Mouse (Mus musculus) heart, embryonic 14.5 days (tissue): ENCODE measurements at regions not wholly inside any gene's neighbourhood (a gene's known extent, or its start where the extent isn't known, plus 50 kb on each side); places are given as distances from the start of the nearest gene placed in this dataset.

Source experiments
- ATAC-seq: fragments of 200-750 bp; cut with Nextera tagmentation; 2 replicates; pipeline ENCODE4 v1.8.0; 2017; ENCODE audit warnings: low read depth, moderate TSS enrichment; ENCODE audit not compliant: insufficient number of reproducible peaks, insufficient read depth, low FRiP score
- H3K27ac ChIP-seq, 2 experiments: fragments of 200-500 bp in 1 of 2; fragments of 300-500 bp in 1 of 2; sonication (generic) in 1 of 2; replicated peaks in 1 of 2; 2 replicates each; pipeline ENCODE4 v1.5.1; 2012 to 2014; ENCODE audit warnings: low read depth in 2 of 2, low read length in 2 of 2, control low read depth in 1 of 2, mild to moderate bottlenecking in 1 of 2, mixed read lengths in 1 of 2; ENCODE audit not compliant: control insufficient read depth in 1 of 2, insufficient read depth in 1 of 2
- H3K27me3 ChIP-seq: fragments of 300-500 bp; sonication (generic); 2 replicates; pipeline ENCODE4 v1.6.1; 2014; ENCODE audit warnings: mild to moderate bottlenecking, low read length, control low read depth; ENCODE audit not compliant: control insufficient read depth, insufficient read depth
- H3K36me3 ChIP-seq: fragments of 300-500 bp; sonication (generic); 2 replicates; pipeline ENCODE4 v1.6.1; 2014; ENCODE audit warnings: mild to moderate bottlenecking, control low read depth, low read length, mixed read lengths; ENCODE audit not compliant: control insufficient read depth, insufficient read depth
- H3K4me1 ChIP-seq, 2 experiments: fragments of 200-500 bp in 1 of 2; fragments of 300-500 bp in 1 of 2; sonication (generic) in 1 of 2; 2 replicates each; pipeline ENCODE4 v1.6.1; 2012 to 2014; ENCODE audit warnings: low read length in 2 of 2, control low read depth in 1 of 2, mixed read lengths in 1 of 2; ENCODE audit not compliant: control insufficient read depth in 2 of 2, insufficient read depth in 2 of 2
- H3K4me2 ChIP-seq: fragments of 300-500 bp; sonication (generic); 2 replicates; pipeline ENCODE4 v1.6.1; 2014; ENCODE audit warnings: mild to moderate bottlenecking, low read length
- H3K4me3 ChIP-seq, 2 experiments: fragments of 200-500 bp in 1 of 2; fragments of 300-500 bp in 1 of 2; sonication (generic) in 1 of 2; 2 replicates each; pipeline ENCODE4 v1.5.1; 2012 to 2014; ENCODE audit warnings: low read length in 2 of 2, mild to moderate bottlenecking in 2 of 2, control low read depth in 1 of 2, low read depth in 1 of 2, moderate library complexity in 1 of 2; ENCODE audit not compliant: control insufficient read depth in 1 of 2, insufficient read depth in 1 of 2
- H3K9ac ChIP-seq: fragments of 300-500 bp; sonication (generic); 2 replicates; pipeline ENCODE4 v1.6.1; 2014; ENCODE audit warnings: mild to moderate bottlenecking, low read length
- H3K9me3 ChIP-seq: fragments of 300-500 bp; sonication (generic); 2 replicates; pipeline ENCODE4 v1.6.1; 2016; ENCODE audit warnings: low read length, control low read depth; ENCODE audit not compliant: control insufficient read depth
- WGBS: fragments of 180-500 bp; shearing (Covaris S2); extraction: QIAGEN DNeasy Blood & Tissue Kit; methylation state at CpG from one replicate; pipeline ENCODE4 v1.1.7; 2014; 5-methylcytosine and 5-hydroxymethylcytosine counted together

- 0 out of 2 replicates have a peak overlapping the region, but pooled peaks have one; percentile 4 for H3K4me2 ChIP-seq
- 3% methylated on average over 7 of the region's 7 CpGs for WGBS
Observed at GRCm38 (mm10) chr12:73476421-73476858, 69.8 kb downstream of the Tmem30b start.

GRCm38 (mm10) chr12:73475774-73476173 lies 70.4 kb downstream of the Tmem30b start:
- H3K36me3 ChIP-seq = no peaks in the 10 kb centered on the region
- ATAC-seq = no peak
- H3K4me1 ChIP-seq = peaks cover 8 to 11% of the 10 kb centered on the region in 2 experiments
- H3K4me3 ChIP-seq = no peak overlapping the region
- no peak overlapping the region for H3K4me2 ChIP-seq
- WGBS = 63% methylated on average over 3 of the region's 3 CpGs
- H3K9ac ChIP-seq = no peak overlapping the region
- H3K9me3 ChIP-seq = no peaks in the 10 kb centered on the region
- no peak overlapping the region for H3K27ac ChIP-seq
- no peaks in the 10 kb centered on the region for H3K27me3 ChIP-seq

More at GRCm38 (mm10) chr12:73476421-73476858, 69.8 kb downstream of the Tmem30b start:
- Histone ChIP-seq H3K27me3 (no peaks in the 10 kb centered on the region), H3K9ac (no peak overlapping the region), H3K27ac (no peak overlapping the region), H3K4me1 (peaks cover 8 to 11% of the 10 kb centered on the region in 2 experiments), H3K36me3 (no peaks in the 10 kb centered on the region), H3K9me3 (no peaks in the 10 kb centered on the region), H3K4me3 (no peak overlapping the region)
- no peak for ATAC-seq

DNA sequence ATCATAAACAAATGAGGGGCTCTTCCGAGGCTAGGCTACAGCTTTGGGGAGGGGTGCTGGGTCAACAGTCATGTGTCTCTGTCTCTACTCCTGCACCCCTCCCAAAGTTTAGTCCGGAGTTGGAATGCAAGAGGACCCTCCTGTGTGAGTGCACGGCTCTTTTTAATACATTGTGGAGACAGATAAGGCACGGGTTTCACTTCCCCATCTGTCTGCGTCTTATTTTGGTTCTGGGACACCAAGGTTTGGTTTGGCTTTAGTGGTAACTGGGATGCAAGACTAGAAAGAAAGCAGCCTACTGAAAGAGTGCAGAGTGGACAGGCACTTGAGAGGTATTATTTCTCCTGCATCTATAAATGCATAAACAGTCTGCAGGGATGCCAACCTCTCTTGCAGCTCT lies 71.2 kb downstream of the Tmem30b start:
- no peak overlapping the region for H3K27ac ChIP-seq
- no peak overlapping the region for H3K9ac ChIP-seq
- no peak for ATAC-seq
- H3K9me3 ChIP-seq = no peaks in the 10 kb centered on the region
- WGBS = 11% methylated on average over 5 of the region's 5 CpGs
- no peak overlapping the region for H3K4me3 ChIP-seq
- no peaks in the 10 kb centered on the region for H3K27me3 ChIP-seq
- H3K36me3 ChIP-seq = no peaks in the 10 kb centered on the region
- H3K4me2 ChIP-seq = no peak overlapping the region
- peaks cover 8 to 11% of the 10 kb centered on the region in 2 experiments for H3K4me1 ChIP-seq

GRCm38 (mm10) chr12:73473111-73473510 lies 73.1 kb downstream of the Tmem30b start:
- Histone ChIP-seq H3K4me3 (no peak overlapping the region), H3K27ac (no peak overlapping the region), H3K9ac (no peak overlapping the region), H3K36me3 (no peaks in the 10 kb centered on the region), H3K9me3 (no peaks in the 10 kb centered on the region), H3K4me2 (no peak overlapping the region), H3K27me3 (no peaks in the 10 kb centered on the region), H3K4me1 (peaks cover 8 to 11% of the 10 kb centered on the region in 2 experiments)
- WGBS = 64% methylated on average over 4 of the region's 4 CpGs
- no peak for ATAC-seq

DNA sequence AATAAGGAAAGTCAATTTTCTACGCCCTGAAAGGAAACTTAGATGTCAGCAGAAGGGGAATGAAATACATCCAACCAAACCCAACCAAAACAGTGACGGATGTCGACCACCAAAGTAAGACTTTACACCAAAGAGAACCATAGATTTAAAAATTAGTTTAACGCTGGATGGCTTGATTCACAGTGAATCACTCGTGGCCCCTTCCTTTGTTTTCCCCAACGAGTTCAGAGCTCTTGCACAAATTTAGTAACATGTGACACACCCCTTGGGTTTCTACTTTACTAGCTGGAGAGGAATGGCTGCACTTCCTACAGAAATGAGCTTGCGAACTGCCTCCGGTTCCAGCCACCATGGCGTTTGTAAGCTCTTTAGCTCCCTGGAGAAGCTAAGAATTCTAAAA lies 74.2 kb downstream of the Tmem30b start:
- H3K9ac ChIP-seq = no peak overlapping the region
- H3K4me1 ChIP-seq = peaks cover 8 to 11% of the 10 kb centered on the region in 2 experiments
- no peaks in the 10 kb centered on the region for H3K9me3 ChIP-seq
- no peaks in the 10 kb centered on the region for H3K27me3 ChIP-seq
- no peaks in the 10 kb centered on the region for H3K36me3 ChIP-seq
- ATAC-seq = no peak
- 69% methylated on average over 9 of the region's 9 CpGs for WGBS
- H3K27ac ChIP-seq = no peak overlapping the region
- no peak overlapping the region for H3K4me2 ChIP-seq
- no peak overlapping the region for H3K4me3 ChIP-seq

GRCm38 (mm10) chr12:73466484-73466883 lies 79.7 kb downstream of the Tmem30b start:
- Histone ChIP-seq H3K4me2 (no peak overlapping the region), H3K36me3 (no peaks in the 10 kb centered on the region), H3K4me3 (no peak overlapping the region), H3K4me1 (peaks cover 6 to 7% of the 10 kb centered on the region in 2 experiments; a peak in 2 of 4 replicates), H3K27ac (no peak overlapping the region), H3K9ac (no peak overlapping the region), H3K9me3 (no peaks in the 10 kb centered on the region), H3K27me3 (no peaks in the 10 kb centered on the region)
- 80% methylated on average over 7 of the region's 7 CpGs for WGBS
- ATAC-seq = no peak

DNA sequence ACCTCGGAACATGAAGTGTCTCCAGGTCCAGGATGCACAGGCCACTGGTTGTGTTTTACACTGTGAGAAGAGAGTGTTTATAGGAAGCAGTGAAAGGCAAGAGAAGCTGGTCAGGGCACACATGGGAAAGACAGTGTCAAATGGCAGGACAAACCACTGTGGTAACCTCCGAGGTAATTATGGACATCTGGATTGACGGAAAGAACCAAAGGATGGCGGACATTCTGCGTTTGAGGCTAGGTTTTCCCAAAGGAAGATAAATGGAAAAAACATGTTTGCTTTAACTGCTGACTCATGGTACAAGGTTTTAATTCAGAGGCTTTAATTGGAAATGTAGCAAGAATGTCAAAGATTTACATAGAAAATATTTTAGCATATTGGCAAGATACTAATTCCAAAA lies 80.2 kb downstream of the Tmem30b start:
- Histone ChIP-seq H3K36me3 (no peaks in the 10 kb centered on the region), H3K4me3 (no peak overlapping the region), H3K4me1 (peaks cover 6 to 7% of the 10 kb centered on the region in 2 experiments; a peak in 2 of 4 replicates), H3K9me3 (no peaks in the 10 kb centered on the region), H3K9ac (no peak overlapping the region), H3K27me3 (no peaks in the 10 kb centered on the region), H3K4me2 (no peak overlapping the region), H3K27ac (no peak overlapping the region)
- ATAC-seq = no peak
- WGBS = 86% methylated on average over 5 of the region's 5 CpGs

GRCm38 (mm10) chr12:73464311-73464710 lies 81.9 kb downstream of the Tmem30b start:
- H3K4me1 ChIP-seq = peaks cover 6 to 7% of the 10 kb centered on the region in 2 experiments; a peak in 2 of 4 replicates
- 78% methylated on average over 5 of the region's 5 CpGs for WGBS

More at GRCm38 (mm10) chr12:73464311-73464710, 81.9 kb downstream of the Tmem30b start:
- H3K4me2 ChIP-seq = no peak overlapping the region
- H3K27ac ChIP-seq = no peak overlapping the region
- no peaks in the 10 kb centered on the region for H3K9me3 ChIP-seq
- H3K27me3 ChIP-seq = no peaks in the 10 kb centered on the region
- H3K4me3 ChIP-seq = no peak overlapping the region
- no peak overlapping the region for H3K9ac ChIP-seq
- H3K36me3 ChIP-seq = no peaks in the 10 kb centered on the region
- ATAC-seq = no peak
